In genomic region chr1:25227880-25228279, GRCm38 (mm10) we compare ENCODE assay signal across 9 mouse cellular contexts.
DNase-seq lines count a peak whose midpoint lies in the region; ATAC-seq lines count a peak whose summit lies in the region.
"Had no signal": no experiment of that assay in that cellular context is flagged by ENCODE, and none has a peak within 500 bp of the region (broad histone marks: within the 10 kb centered on the region; RNA-seq: fewer than 3 reads in every experiment).

No protein-coding gene starts in this region.

- H3K4me3 ChIP-seq in kidney, embryonic 14.5 days (ENCODE audit: low read length): no peak overlapping the region
- H3K4me3 ChIP-seq in embryonic facial prominence, embryonic 12.5 days: no peak overlapping the region
- H3K4me3 ChIP-seq in hindbrain, embryonic 14.5 days (replicated peaks; ENCODE audit: low read length): peak overlapping the region; percentile 52
- peak overlapping the region; percentile 41 for H3K4me3 ChIP-seq in neural tube, embryonic 12.5 days

- H3K27ac ChIP-seq in kidney, embryonic 14.5 days (ENCODE audit: low read depth, low read length): no peak overlapping the region
- no peak overlapping the region for H3K27ac ChIP-seq in embryonic facial prominence, embryonic 12.5 days
- peak overlapping the region; percentile 95 for H3K27ac ChIP-seq in hindbrain, embryonic 14.5 days
- H3K27ac ChIP-seq in neural tube, embryonic 12.5 days: peak overlapping the region; percentile 47
- H3K27ac ChIP-seq: embryonic facial prominence, embryonic 15.5 days had no signal

- ATAC-seq in kidney, embryonic 14.5 days (ENCODE audit: low FRiP score, low TSS enrichment): no peak
- no peak for ATAC-seq in embryonic facial prominence, embryonic 12.5 days (ENCODE audit: insufficient number of reproducible peaks, insufficient read depth, low FRiP score, low TSS enrichment)
- ATAC-seq in hindbrain, embryonic 14.5 days (ENCODE audit: low FRiP score): no peak
- no peak for ATAC-seq in neural tube, embryonic 12.5 days (ENCODE audit: low FRiP score, low read depth)
- ATAC-seq in activated CD4-positive, CD25-positive, alpha-beta regulatory T cell, adult 4 months: no peak
- ATAC-seq in megakaryocyte-erythroid progenitor cell, adult 5-6 weeks (replicated peaks; ENCODE audit: low FRiP score, low TSS enrichment, poor library complexity, severe bottlenecking): no peak

- WGBS in kidney, embryonic 14.5 days: 55% methylated on average over 3 of the region's 3 CpGs
- WGBS in embryonic facial prominence, embryonic 12.5 days: 52% methylated on average over 3 of the region's 3 CpGs
- 41% methylated on average over 3 of the region's 3 CpGs for WGBS in hindbrain, embryonic 14.5 days
- WGBS in neural tube, embryonic 12.5 days: 51% methylated on average over 3 of the region's 3 CpGs

- H3K36me3 ChIP-seq in kidney, embryonic 14.5 days (ENCODE audit: control insufficient read depth, insufficient read depth, low read length): no peaks in the 10 kb centered on the region
- no peaks in the 10 kb centered on the region for H3K36me3 ChIP-seq in embryonic facial prominence, embryonic 12.5 days
- no peaks in the 10 kb centered on the region for H3K36me3 ChIP-seq in hindbrain, embryonic 14.5 days (replicated peaks; ENCODE audit: control insufficient read depth, insufficient read depth)
- no peaks in the 10 kb centered on the region for H3K36me3 ChIP-seq in neural tube, embryonic 12.5 days
- H3K36me3 ChIP-seq: embryonic facial prominence, embryonic 15.5 days had no signal

- no peaks in the 10 kb centered on the region for H3K4me1 ChIP-seq in kidney, embryonic 14.5 days (ENCODE audit: control insufficient read depth, insufficient read depth, low read length)
- H3K4me1 ChIP-seq in embryonic facial prominence, embryonic 12.5 days: no peaks in the 10 kb centered on the region
- peaks cover 9% of the 10 kb centered on the region for H3K4me1 ChIP-seq in hindbrain, embryonic 14.5 days (replicated peaks; ENCODE audit: control insufficient read depth, insufficient read depth, low read length)
- H3K4me1 ChIP-seq in neural tube, embryonic 12.5 days: peaks cover 4% of the 10 kb centered on the region; the same call in 1 of the 2 replicates

- DNase-seq in kidney, postnatal 4 days: no peak
- DNase-seq in hindbrain, embryonic 14.5 days (ENCODE audit: low spot score): peak; percentile 56
- no peak for DNase-seq in urinary bladder, postnatal 36 days (ENCODE audit: low spot score in 2 of 2)

- H3K9me3 ChIP-seq in kidney, embryonic 14.5 days (ENCODE audit: control insufficient read depth, low read length): no peaks in the 10 kb centered on the region
- H3K9me3 ChIP-seq in embryonic facial prominence, embryonic 12.5 days: no peaks in the 10 kb centered on the region
- no peaks in the 10 kb centered on the region for H3K9me3 ChIP-seq in hindbrain, embryonic 14.5 days (ENCODE audit: control insufficient read depth, low read length)
- H3K9me3 ChIP-seq in neural tube, embryonic 12.5 days: no peaks in the 10 kb centered on the region
- H3K9me3 ChIP-seq: embryonic facial prominence, embryonic 15.5 days had no signal

- H3K27me3 ChIP-seq in kidney, embryonic 14.5 days (ENCODE audit: control insufficient read depth, insufficient read depth, low read length): no peaks in the 10 kb centered on the region
- peaks cover 4% of the 10 kb centered on the region; the same call in 1 of the 2 replicates for H3K27me3 ChIP-seq in embryonic facial prominence, embryonic 12.5 days
- no peaks in the 10 kb centered on the region for H3K27me3 ChIP-seq in hindbrain, embryonic 14.5 days (ENCODE audit: control insufficient read depth, insufficient read depth, low read length)
- no peaks in the 10 kb centered on the region for H3K27me3 ChIP-seq in neural tube, embryonic 12.5 days (replicated peaks)
- H3K27me3 ChIP-seq: embryonic facial prominence, embryonic 15.5 days had no signal

- peak overlapping the region; percentile 38 for H3K4me2 ChIP-seq in kidney, embryonic 14.5 days (replicated peaks; ENCODE audit: low read depth, low read length)
- H3K4me2 ChIP-seq in embryonic facial prominence, embryonic 12.5 days (replicated peaks): peak overlapping the region; percentile 49; the same call in 1 of the 2 replicates
- peak overlapping the region; percentile 56 for H3K4me2 ChIP-seq in hindbrain, embryonic 14.5 days (replicated peaks)
- peak overlapping the region; percentile 61 for H3K4me2 ChIP-seq in neural tube, embryonic 12.5 days (replicated peaks)

- no peak overlapping the region; the same call in 1 of the 2 replicates for H3K9ac ChIP-seq in kidney, embryonic 14.5 days (ENCODE audit: low read depth, low read length)
- H3K9ac ChIP-seq in embryonic facial prominence, embryonic 12.5 days: no peak overlapping the region
- H3K9ac ChIP-seq in hindbrain, embryonic 14.5 days: peak overlapping the region; percentile 72
- peak overlapping the region; percentile 56 for H3K9ac ChIP-seq in neural tube, embryonic 12.5 days
- H3K9ac ChIP-seq: embryonic facial prominence, embryonic 15.5 days had no signal

Comparison
In these comparisons a context has a peak if more than half of its experiments do, and no peak if none do; other contexts are left out.
1. H3K27ac ChIP-seq: peak in hindbrain, embryonic 14.5 days (single experiment) and neural tube, embryonic 12.5 days (single experiment); none in kidney, embryonic 14.5 days (single experiment) and embryonic facial prominence, embryonic 12.5 days (single experiment).
2. H3K4me3 ChIP-seq: peak in hindbrain, embryonic 14.5 days (single experiment) and neural tube, embryonic 12.5 days (single experiment); none in kidney, embryonic 14.5 days (single experiment) and embryonic facial prominence, embryonic 12.5 days (single experiment).
3. H3K9ac ChIP-seq: peak in hindbrain, embryonic 14.5 days (single experiment) and neural tube, embryonic 12.5 days (single experiment); none in kidney, embryonic 14.5 days (single experiment) and embryonic facial prominence, embryonic 12.5 days (single experiment).
4. Peak in every context shown above with its lines, with median percentiles within 50 percentile points of each other: H3K4me2 ChIP-seq.